Mouse (Mus musculus): ENCODE results near the gene Igf2bp1.

Igf2bp1 gene

DNA sequence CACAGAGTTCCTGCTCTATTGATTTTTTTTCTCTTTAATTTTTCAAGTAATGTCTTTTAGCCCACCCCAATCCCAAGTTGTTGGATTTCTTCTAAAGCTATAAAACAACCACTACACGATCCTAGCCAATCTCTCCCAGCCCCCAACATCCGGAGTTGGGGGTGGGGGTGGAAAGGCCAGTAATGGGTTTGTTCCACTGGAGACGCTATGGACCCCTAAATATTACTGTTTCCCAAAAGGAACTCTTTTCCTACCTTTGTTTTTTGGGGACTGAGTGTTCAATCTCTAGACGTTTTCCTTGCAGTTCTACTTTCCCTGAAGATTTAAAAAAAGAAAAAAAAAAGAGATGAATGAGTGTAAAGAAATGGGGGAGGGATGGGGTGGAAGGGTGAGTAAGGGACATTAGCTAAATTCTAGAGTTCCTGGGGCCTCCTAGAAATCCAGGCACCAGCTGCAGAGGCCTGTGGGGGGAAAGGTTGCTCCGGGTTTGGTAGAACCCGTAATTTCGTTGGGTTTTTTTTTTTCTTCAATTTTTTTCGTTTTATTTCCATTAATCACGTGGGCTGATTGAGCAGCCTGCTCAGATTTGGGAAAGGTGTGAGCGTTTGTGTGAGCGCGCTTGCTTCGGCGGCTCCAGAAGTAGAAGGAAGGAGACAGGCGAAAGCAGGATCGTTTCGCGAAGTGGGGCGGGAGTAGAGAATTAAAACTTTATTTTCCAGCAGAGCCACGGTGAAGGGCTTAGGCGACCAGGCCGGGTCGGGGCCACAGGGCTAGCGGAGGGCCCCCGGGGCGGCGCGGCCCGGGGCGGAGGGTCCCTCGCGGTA is 1.6 kb downstream of the Igf2bp1 start:
- Histone ChIP-seq H3K4me1 (replicated peaks; ENCODE audit: low read depth, low read length) (peaks cover 53% of the 10 kb centered on the region), H3K9me3 (ENCODE audit: low read length) (no peaks in the 10 kb centered on the region), H3K27me3 (ENCODE audit: insufficient read depth, low read length) (no peaks in the 10 kb centered on the region), H3K36me3 (ENCODE audit: insufficient read depth, low read length) (peaks cover 47% of the 10 kb centered on the region), H3K4me3 (replicated peaks; ENCODE audit: low read length) (peak overlapping the region; percentile 92)
- TF ChIP-seq CTCF (conservative IDR thresholded peaks at IDR 0.05; ENCODE audit: low read length) (no peak), POU5F1 (IDR thresholded peaks at IDR 0.05; ENCODE audit: borderline replicate concordance, low read length) (no peak), NANOG (IDR thresholded peaks at IDR 0.05; ENCODE audit: borderline replicate concordance, low read length) (no peak)

DNA sequence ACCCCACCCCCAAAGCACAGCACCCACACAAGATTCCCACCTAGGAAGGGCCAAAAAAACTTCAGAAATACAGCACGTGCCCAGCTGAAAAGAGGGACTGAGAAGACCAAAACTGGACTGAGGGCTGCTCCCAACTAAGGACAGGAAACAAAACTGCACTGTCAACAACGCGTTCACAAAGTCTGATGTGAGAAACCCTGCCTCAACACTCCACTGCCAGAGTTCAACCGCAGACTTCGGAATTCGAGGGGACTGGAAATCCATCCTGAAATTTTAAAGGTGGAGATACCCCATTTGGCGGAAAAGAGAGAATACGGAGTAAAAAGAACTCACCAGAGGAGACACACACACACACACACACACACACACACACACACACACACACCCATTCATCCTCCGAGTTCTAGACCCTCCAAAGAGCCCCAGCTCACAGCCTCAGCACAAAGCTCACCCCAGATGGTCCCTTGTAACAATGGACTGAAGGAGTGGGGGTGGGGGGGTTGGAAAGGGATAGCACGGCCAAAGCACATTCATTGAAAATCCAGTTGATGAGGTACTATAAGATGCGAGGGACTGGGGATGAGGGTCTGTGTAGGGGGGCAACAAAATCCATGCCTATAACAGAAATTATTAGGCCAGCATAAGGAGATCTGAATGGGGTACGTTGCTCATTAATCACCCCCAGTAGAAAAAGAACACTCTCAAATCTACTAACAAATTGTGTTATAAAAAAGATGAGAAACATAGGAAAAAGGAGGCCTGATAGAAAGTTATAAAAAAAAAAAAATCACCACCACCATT is 2.4 kb downstream of the Igf2bp1 start:
- TF ChIP-seq CTCF (conservative IDR thresholded peaks at IDR 0.05; ENCODE audit: low read length) = no peak
- TF ChIP-seq POU5F1 (IDR thresholded peaks at IDR 0.05; ENCODE audit: borderline replicate concordance, low read length) = no peak
- TF ChIP-seq NANOG (IDR thresholded peaks at IDR 0.05; ENCODE audit: borderline replicate concordance, low read length) = no peak
- Histone ChIP-seq H3K27me3 (ENCODE audit: insufficient read depth, low read length) (no peaks in the 10 kb centered on the region), H3K4me1 (replicated peaks; ENCODE audit: low read depth, low read length) (peaks cover 54% of the 10 kb centered on the region), H3K9me3 (ENCODE audit: low read length) (no peaks in the 10 kb centered on the region), H3K4me3 (replicated peaks; ENCODE audit: low read length) (peak overlapping the region; percentile 92), H3K36me3 (ENCODE audit: insufficient read depth, low read length) (peaks cover 55% of the 10 kb centered on the region)

DNA sequence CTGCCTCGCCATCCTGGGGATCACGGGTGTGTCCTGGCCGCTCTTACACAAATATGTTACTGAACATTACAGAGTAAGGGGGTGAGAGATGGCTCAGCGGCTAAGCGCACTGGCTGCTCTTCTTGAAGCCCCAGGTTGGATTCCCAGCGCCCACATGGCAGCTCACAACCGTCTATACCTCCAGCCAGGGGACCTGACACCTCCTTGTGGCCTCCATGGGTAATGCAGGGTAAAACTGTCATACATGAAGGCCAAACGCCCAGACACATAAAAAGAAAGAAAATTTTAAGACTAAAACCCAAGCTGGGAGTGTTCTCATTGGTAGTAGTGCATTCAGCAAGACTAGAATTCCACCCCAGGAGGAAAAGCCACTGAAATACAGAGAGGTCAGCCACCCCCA is 11.6 kb downstream of the Igf2bp1 start:
- Histone ChIP-seq H3K4me3 (replicated peaks; ENCODE audit: low read length) (peak overlapping the region; percentile 57; the same call in 1 of the 2 replicates), H3K4me1 (replicated peaks; ENCODE audit: low read depth, low read length) (peaks cover 84% of the 10 kb centered on the region), H3K36me3 (ENCODE audit: insufficient read depth, low read length) (peaks cover 81% of the 10 kb centered on the region), H3K9me3 (ENCODE audit: low read length) (peaks cover 29% of the 10 kb centered on the region), H3K27me3 (ENCODE audit: insufficient read depth, low read length) (no peaks in the 10 kb centered on the region)
- TF ChIP-seq NANOG (IDR thresholded peaks at IDR 0.05; ENCODE audit: borderline replicate concordance, low read length) (no peak), POU5F1 (IDR thresholded peaks at IDR 0.05; ENCODE audit: borderline replicate concordance, low read length) (no peak), CTCF (conservative IDR thresholded peaks at IDR 0.05; ENCODE audit: low read length) (peak; percentile 50)

DNA sequence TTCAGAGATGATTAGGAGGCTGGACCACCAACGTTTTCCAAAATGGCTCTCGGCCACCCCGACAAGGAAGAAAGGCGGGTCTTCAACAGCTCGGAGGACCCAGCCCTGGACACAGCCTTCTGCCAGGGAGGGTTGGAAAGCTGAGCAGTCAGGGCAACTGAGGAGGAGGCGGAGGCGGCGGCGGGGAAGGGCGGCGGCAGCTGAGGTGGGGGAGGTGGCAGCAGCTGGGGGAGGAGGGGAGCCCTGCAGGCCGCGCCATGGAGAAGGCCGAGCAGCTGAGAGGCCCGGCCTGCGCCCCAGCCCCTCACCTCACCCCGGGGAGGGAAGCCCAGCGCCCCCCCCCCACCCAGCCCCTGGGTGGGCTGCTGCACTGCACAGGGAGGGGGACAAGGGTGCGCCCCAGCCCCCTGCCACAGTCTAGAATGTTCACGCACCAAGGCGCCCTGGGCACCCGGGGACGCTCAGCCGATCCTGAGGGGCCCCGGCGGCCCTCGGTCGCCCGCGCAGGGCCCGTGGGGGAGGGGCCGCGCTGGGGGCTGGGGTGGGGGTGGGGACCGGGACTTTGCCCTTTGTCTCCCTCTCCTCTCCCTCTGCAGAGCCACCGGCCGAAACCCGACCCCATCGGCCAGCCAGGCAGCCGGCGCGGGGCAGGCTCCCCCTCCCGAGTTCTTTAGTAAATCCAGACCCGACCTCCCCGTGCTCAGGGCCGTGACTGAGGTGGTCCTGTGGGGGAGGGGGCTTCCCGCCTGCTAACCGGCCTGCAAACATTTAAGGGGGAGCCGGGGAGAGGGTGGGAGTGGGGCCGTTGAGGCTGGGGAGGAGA is 14.6 kb downstream of the Igf2bp1 start:
- Histone ChIP-seq H3K4me3 (replicated peaks; ENCODE audit: low read length) (peak overlapping the region; percentile 78), H3K27me3 (ENCODE audit: insufficient read depth, low read length) (no peaks in the 10 kb centered on the region), H3K4me1 (replicated peaks; ENCODE audit: low read depth, low read length) (peaks cover 90% of the 10 kb centered on the region), H3K9me3 (ENCODE audit: low read length) (peaks cover 21% of the 10 kb centered on the region), H3K36me3 (ENCODE audit: insufficient read depth, low read length) (peaks cover 80% of the 10 kb centered on the region)
- TF ChIP-seq CTCF (conservative IDR thresholded peaks at IDR 0.05; ENCODE audit: low read length) (no peak), NANOG (IDR thresholded peaks at IDR 0.05; ENCODE audit: borderline replicate concordance, low read length) (no peak), POU5F1 (IDR thresholded peaks at IDR 0.05; ENCODE audit: borderline replicate concordance, low read length) (no peak)

DNA sequence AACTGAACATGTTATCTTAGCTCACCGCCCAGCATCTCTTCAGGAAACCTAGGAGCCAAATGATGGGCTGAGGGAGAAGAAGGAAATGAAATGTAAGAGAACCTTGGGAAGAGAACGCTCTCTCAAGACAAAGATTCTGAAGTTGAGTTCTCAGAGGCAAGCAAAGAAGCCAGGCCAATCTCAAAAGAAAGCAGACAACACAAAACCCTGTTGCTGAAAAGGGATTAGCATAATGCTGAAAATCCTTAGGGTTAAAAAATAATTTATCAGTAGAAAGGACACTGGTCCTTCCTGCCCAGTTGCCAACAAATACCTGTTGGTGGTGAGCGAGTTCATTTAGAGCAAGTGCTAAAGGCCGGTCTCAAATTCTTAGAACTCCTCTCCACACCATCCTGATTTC is 15.3 kb downstream of the Igf2bp1 start:
- H3K36me3 ChIP-seq (ENCODE audit: insufficient read depth, low read length) = peaks cover 80% of the 10 kb centered on the region
- H3K27me3 ChIP-seq (ENCODE audit: insufficient read depth, low read length) = no peaks in the 10 kb centered on the region
- H3K4me3 ChIP-seq (replicated peaks; ENCODE audit: low read length) = peak overlapping the region; percentile 78
- peaks cover 92% of the 10 kb centered on the region for H3K4me1 ChIP-seq (replicated peaks; ENCODE audit: low read depth, low read length)
- H3K9me3 ChIP-seq (ENCODE audit: low read length) = peaks cover 15% of the 10 kb centered on the region
- TF ChIP-seq POU5F1 (IDR thresholded peaks at IDR 0.05; ENCODE audit: borderline replicate concordance, low read length) = no peak

DNA sequence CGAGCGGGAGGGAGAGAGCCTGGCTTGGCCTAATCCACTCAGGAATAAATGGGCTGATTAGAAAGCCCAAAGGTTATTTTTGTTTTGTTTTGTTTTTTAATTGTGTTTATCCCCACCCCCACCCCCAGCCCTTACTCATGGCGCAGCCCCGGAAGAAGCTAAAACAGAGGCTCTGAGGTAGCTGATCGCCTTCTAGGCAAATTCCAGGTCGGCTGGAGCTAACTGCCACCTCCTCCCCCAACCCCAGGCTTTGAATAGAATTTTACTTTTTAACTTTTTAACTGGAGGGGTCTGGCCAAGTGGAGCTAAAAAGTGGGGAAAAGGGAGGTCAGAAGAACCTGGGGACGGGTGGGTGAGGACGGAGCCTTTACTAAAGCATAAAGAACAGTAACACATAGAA is 15.9 kb downstream of the Igf2bp1 start:
- TF ChIP-seq CTCF (conservative IDR thresholded peaks at IDR 0.05; ENCODE audit: low read length) = no peak
- no peak for TF ChIP-seq NANOG (IDR thresholded peaks at IDR 0.05; ENCODE audit: borderline replicate concordance, low read length)
- TF ChIP-seq POU5F1 (IDR thresholded peaks at IDR 0.05; ENCODE audit: borderline replicate concordance, low read length) = no peak
- H3K9me3 ChIP-seq (ENCODE audit: low read length) = peaks cover 9% of the 10 kb centered on the region
- H3K4me3 ChIP-seq (replicated peaks; ENCODE audit: low read length) = peak overlapping the region; percentile 78
- H3K4me1 ChIP-seq (replicated peaks; ENCODE audit: low read depth, low read length) = peaks cover 92% of the 10 kb centered on the region
- H3K36me3 ChIP-seq (ENCODE audit: insufficient read depth, low read length) = peaks cover 79% of the 10 kb centered on the region
- H3K27me3 ChIP-seq (ENCODE audit: insufficient read depth, low read length) = no peaks in the 10 kb centered on the region

DNA sequence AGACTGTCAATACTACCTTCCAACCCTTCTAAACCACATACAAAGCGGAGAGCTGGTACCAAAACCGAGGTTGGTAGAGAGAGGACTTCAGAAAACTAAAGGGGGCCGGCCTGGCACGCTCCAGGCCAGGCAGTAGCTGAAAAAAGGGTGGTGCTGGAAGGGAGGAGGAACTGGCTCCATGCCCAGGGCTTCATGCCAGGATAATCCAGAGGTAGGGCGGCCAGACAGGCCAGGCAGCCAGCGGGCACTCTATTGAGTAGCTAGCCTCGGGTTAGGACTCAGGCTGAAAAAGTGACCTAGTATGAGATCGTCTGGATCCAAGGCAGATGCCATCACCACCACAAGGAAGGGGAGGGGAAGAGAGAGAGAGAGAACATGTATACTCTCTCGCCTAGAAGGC is 17.2 kb downstream of the Igf2bp1 start:
- H3K27me3 ChIP-seq (ENCODE audit: insufficient read depth, low read length) = no peaks in the 10 kb centered on the region
- H3K36me3 ChIP-seq (ENCODE audit: insufficient read depth, low read length) = peaks cover 71% of the 10 kb centered on the region
- TF ChIP-seq CTCF (conservative IDR thresholded peaks at IDR 0.05; ENCODE audit: low read length) = no peak
- TF ChIP-seq NANOG (IDR thresholded peaks at IDR 0.05; ENCODE audit: borderline replicate concordance, low read length) = no peak
- no peak for TF ChIP-seq POU5F1 (IDR thresholded peaks at IDR 0.05; ENCODE audit: borderline replicate concordance, low read length)
- H3K4me1 ChIP-seq (replicated peaks; ENCODE audit: low read depth, low read length) = peaks cover 93% of the 10 kb centered on the region
- peak overlapping the region; percentile 78 for H3K4me3 ChIP-seq (replicated peaks; ENCODE audit: low read length)
- H3K9me3 ChIP-seq (ENCODE audit: low read length) = no peaks in the 10 kb centered on the region

Data from E14TG2a.4 (cell line).